Mouse (Mus musculus) intestine, embryonic 14.5 days (tissue): Measurements from ENCODE around the gene Sema4a. TPM values are rescaled to one million over a fixed set of nuclear protein-coding genes. Genes with fewer than 3 reads are reported as not detected.

Experiments
- ATAC-seq: fragments of 200-750 bp; cut with Nextera tagmentation; replicated peaks from 2 replicates; pipeline ENCODE4 v1.8.0; 2017; ENCODE audit warnings: low read depth, moderate number of reproducible peaks, moderate TSS enrichment, moderate library complexity; ENCODE audit not compliant: low FRiP score, low TSS enrichment
- DNase-seq: peaks from one replicate; pipeline ENCODE4 v3.0.0-alpha.2; 2018; ENCODE audit warnings: low spot score
- H3K27ac ChIP-seq: fragments of 300-500 bp; sonication (generic); 2 replicates; pipeline ENCODE4 v1.5.1; 2014; ENCODE audit warnings: low read depth, mild to moderate bottlenecking, control low read depth
- H3K27me3 ChIP-seq: fragments of 300-500 bp; sonication (generic); replicated peaks from 2 replicates; pipeline ENCODE4 v1.6.1; 2014; ENCODE audit warnings: low read length, control low read depth; ENCODE audit not compliant: control insufficient read depth, insufficient read depth
- H3K36me3 ChIP-seq: fragments of 300-500 bp; sonication (generic); 2 replicates; pipeline ENCODE4 v1.6.1; 2014; ENCODE audit warnings: low read length, control low read depth; ENCODE audit not compliant: control insufficient read depth, insufficient read depth
- H3K4me1 ChIP-seq: fragments of 300-500 bp; sonication (generic); replicated peaks from 2 replicates; pipeline ENCODE4 v1.6.1; 2014; ENCODE audit warnings: low read length, control low read depth, mixed read lengths; ENCODE audit not compliant: control insufficient read depth, insufficient read depth
- H3K4me2 ChIP-seq: fragments of 300-500 bp; sonication (generic); 2 replicates; pipeline ENCODE4 v1.6.1; 2014; ENCODE audit warnings: low read length
- H3K4me3 ChIP-seq: fragments of 300-500 bp; sonication (generic); 2 replicates; pipeline ENCODE4 v1.5.1; 2014; ENCODE audit warnings: low read depth, low read length, control low read depth, mixed read lengths
- H3K9ac ChIP-seq: fragments of 300-500 bp; sonication (generic); 2 replicates; pipeline ENCODE4 v1.6.1; 2014; ENCODE audit warnings: mild to moderate bottlenecking, low read length
- H3K9me3 ChIP-seq: fragments of 300-500 bp; sonication (generic); 2 replicates; pipeline ENCODE4 v1.6.1; 2016; ENCODE audit warnings: low read length, control low read depth; ENCODE audit not compliant: control insufficient read depth
- WGBS: fragments of 180-500 bp; shearing (Covaris S2); extraction: QIAGEN DNeasy Blood & Tissue Kit; methylation state at CpG from one replicate; pipeline ENCODE4 v1.1.7; 2014; 5-methylcytosine and 5-hydroxymethylcytosine counted together
- polyA plus RNA-seq: library from polyadenylated mRNA; unstranded; fragments of >200 nt; fragmentation: Nextera tagmentation; extraction: Ambion mirVana; gene quantifications from 2 replicates; pipeline ENCODE4 v1.2.1, GENCODE M21; 2014

Sema4a gene
- polyA plus RNA-seq, 1 experiment from 2014 or later = 13.3 TPM

DNA sequence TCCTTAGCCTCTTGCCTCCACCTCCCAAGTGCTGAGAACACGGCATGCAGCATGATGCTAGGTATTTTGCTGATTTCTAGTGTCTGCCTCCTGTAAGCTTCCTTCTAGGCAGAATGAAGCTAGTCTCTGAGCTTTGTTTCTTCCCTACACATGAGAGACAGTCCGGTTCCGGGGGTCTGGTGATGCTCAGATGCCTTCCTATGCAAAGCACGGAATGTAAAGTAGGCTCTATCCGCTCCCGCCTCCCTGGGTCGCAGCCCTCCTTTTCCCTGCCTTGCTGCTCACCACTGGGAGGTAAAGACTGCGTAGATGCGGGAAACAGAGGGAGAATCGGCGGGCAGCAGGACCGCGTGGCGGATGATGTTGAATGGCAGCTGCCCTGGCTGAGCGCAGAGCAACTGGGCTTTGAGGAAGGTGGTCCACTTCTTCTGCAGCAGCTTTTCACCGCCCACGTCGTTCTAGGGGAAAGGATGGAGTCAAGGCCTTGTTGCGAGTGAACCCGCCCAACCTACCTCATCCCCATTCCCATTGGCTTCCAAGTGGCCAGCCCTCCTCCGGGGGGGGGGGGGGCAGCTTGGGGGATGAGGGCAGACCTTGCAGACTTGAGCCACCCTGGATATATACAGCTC lies 11.5 kb downstream of the Sema4a start:
- peak overlapping the region; percentile 27 for H3K4me3 ChIP-seq
- no peaks in the 10 kb centered on the region for H3K27me3 ChIP-seq
- no peaks in the 10 kb centered on the region for H3K9me3 ChIP-seq
- peak overlapping the region; percentile 6 for H3K27ac ChIP-seq
- ATAC-seq (peak; percentile 37), DNase-seq (peak; percentile 74)
- 14% methylated on average over 21 of the region's 21 CpGs for WGBS
- H3K4me2 ChIP-seq = peak overlapping the region; percentile 43
- H3K4me1 ChIP-seq = peaks cover 23% of the 10 kb centered on the region
- H3K9ac ChIP-seq = peak overlapping the region; percentile 38
- H3K36me3 ChIP-seq = no peaks in the 10 kb centered on the region

DNA sequence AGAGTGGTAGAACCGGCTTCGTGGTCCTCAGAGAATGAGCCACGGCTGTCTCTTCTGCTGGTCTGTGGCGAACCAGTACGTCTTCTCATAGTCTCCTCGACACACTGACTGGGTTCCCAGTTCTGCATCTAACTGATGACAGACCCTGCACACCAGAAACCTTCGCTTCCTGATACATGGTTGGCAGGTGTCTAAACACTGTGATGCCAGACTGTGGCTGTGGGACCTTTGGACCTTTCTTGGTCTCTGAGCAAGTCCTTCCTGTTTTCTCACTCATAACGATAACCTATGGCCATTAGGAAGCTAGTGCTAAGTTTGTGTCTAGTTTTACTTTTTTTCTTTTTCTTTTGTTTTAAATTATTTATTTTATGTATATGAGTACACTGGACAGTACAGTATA lies 12.5 kb downstream of the Sema4a start:
- Histone ChIP-seq H3K36me3 (no peaks in the 10 kb centered on the region), H3K4me2 (no peak overlapping the region), H3K9ac (no peak overlapping the region), H3K9me3 (no peaks in the 10 kb centered on the region), H3K4me1 (peaks cover 23% of the 10 kb centered on the region), H3K27ac (no peak overlapping the region), H3K27me3 (no peaks in the 10 kb centered on the region), H3K4me3 (no peak overlapping the region)
- no peak for ATAC-seq
- no peak for DNase-seq
- 85% methylated on average over 8 of the region's 8 CpGs for WGBS

DNA sequence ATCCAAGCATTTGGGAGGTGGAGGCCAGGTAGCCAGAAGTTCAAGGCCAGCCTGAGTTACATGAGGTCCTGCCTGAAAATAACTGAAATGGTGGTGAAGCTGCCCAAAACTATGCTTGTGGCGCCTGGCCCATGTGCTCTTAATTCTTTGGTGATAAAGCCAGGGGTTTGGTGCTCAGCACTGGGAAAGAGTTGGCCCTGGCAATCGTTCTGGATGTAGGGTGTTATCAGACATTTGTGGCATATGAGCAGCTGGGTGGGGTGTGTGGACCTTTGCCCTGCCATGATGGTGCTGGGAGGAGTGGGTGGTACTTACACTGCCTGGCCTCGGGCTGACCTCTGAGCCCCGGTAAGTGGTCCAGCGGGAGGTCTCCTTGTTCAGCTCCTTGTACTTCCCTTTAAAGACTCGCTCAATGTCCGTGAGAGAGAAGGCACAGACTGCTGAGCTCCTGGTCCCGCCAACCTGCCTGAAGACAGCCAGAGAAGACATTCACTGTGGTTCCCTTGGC lies 13.3 kb downstream of the Sema4a start:
- no peak overlapping the region for H3K9ac ChIP-seq
- WGBS = 48% methylated on average over 8 of the region's 8 CpGs
- no peak for ATAC-seq
- no peak overlapping the region for H3K27ac ChIP-seq
- H3K4me3 ChIP-seq = no peak overlapping the region
- no peaks in the 10 kb centered on the region for H3K27me3 ChIP-seq
- no peaks in the 10 kb centered on the region for H3K9me3 ChIP-seq
- DNase-seq = no peak
- peaks cover 23% of the 10 kb centered on the region for H3K4me1 ChIP-seq
- no peak overlapping the region for H3K4me2 ChIP-seq
- no peaks in the 10 kb centered on the region for H3K36me3 ChIP-seq

DNA sequence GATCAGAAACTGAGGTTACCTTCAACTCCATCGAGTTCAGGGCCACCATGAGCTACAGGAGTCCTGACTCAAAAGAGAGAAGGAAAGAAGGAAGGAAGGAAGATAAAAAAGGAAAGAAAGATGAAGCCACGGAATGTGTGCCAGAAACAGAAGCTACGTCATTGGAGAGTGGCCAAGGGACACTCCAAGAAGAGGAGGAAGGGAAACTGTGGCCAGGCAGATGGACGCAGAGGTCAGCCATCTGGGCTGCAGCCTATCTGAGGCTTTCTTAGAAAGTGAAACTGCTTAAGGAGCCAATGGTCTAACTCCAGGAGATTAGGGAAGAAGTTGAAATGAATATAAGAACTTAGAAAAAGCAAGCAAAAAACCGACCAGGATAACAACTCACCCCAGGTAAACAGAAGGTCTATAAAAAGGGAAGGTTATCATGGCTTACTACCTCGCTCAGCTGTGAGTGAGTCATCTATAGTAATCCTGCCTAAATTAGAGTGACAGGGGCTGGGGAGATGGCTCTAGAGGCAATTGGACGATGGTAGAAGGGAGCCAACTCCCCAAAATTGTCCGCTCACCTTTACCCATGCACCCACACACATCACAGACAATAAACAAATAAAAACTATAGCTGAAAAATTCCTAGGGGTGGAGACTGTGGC lies 14.4 kb downstream of the Sema4a start:
- WGBS = 66% methylated on average over 8 of the region's 8 CpGs
- Histone ChIP-seq H3K27me3 (no peaks in the 10 kb centered on the region), H3K9ac (no peak overlapping the region), H3K4me1 (peaks cover 23% of the 10 kb centered on the region), H3K4me2 (no peak overlapping the region), H3K9me3 (no peaks in the 10 kb centered on the region), H3K4me3 (no peak overlapping the region), H3K36me3 (no peaks in the 10 kb centered on the region), H3K27ac (no peak overlapping the region; the same call in 1 of the 2 replicates)
- DNase-seq = no peak
- no peak for ATAC-seq

DNA sequence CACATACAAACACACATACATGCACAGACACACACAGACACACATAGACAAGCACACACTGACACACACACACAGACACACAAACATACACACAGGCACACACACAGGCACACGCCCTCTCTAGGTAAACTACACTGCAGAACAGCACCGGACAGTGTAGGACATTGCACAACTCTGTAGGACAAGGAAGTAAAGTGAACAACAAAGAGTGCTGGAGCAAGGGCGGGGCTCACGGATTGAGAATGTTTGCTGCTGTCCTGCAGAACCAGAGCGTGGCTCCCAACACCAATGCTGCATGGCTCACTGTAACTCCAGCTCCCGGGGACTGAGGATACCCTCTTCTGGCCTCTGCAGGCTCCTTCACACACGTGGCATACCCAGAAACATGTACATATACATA lies 18.1 kb downstream of the Sema4a start:
- no peak for DNase-seq
- no peaks in the 10 kb centered on the region for H3K27me3 ChIP-seq
- H3K4me1 ChIP-seq = peaks cover 3% of the 10 kb centered on the region
- H3K4me3 ChIP-seq = no peak overlapping the region
- H3K27ac ChIP-seq = no peak overlapping the region
- no peaks in the 10 kb centered on the region for H3K9me3 ChIP-seq
- H3K4me2 ChIP-seq = no peak overlapping the region
- peak; percentile 36; the same call in 1 of the 2 replicates for ATAC-seq
- H3K36me3 ChIP-seq = no peaks in the 10 kb centered on the region
- WGBS = 67% methylated on average over 7 of the region's 7 CpGs
- H3K9ac ChIP-seq = no peak overlapping the region

DNA sequence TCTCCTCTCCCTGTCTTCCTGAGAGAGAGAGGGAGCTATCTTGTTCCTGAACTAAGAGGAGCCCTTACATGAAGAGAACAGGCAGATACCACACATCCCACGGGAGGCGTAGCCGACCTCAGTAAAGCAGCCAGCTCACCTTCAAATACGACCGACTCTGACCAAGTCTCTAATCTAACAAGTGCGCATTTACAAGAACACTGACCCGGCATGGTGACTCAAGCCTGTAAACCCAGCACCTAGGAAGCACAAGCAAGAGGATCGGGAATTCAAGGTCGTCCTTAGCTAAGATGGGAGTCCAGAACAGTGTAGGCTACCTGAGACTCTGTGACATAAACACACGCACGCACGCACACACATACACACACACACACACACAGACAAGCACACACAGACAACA lies 18.5 kb downstream of the Sema4a start:
- DNase-seq (no peak), ATAC-seq (no peak)
- H3K36me3 ChIP-seq = no peaks in the 10 kb centered on the region
- no peaks in the 10 kb centered on the region for H3K27me3 ChIP-seq
- H3K4me3 ChIP-seq = no peak overlapping the region
- H3K4me1 ChIP-seq = no peaks in the 10 kb centered on the region; the same call in 1 of the 2 replicates
- H3K9me3 ChIP-seq = no peaks in the 10 kb centered on the region
- no peak overlapping the region for H3K27ac ChIP-seq
- H3K4me2 ChIP-seq = no peak overlapping the region
- 74% methylated on average over 12 of the region's 12 CpGs for WGBS
- H3K9ac ChIP-seq = no peak overlapping the region

DNA sequence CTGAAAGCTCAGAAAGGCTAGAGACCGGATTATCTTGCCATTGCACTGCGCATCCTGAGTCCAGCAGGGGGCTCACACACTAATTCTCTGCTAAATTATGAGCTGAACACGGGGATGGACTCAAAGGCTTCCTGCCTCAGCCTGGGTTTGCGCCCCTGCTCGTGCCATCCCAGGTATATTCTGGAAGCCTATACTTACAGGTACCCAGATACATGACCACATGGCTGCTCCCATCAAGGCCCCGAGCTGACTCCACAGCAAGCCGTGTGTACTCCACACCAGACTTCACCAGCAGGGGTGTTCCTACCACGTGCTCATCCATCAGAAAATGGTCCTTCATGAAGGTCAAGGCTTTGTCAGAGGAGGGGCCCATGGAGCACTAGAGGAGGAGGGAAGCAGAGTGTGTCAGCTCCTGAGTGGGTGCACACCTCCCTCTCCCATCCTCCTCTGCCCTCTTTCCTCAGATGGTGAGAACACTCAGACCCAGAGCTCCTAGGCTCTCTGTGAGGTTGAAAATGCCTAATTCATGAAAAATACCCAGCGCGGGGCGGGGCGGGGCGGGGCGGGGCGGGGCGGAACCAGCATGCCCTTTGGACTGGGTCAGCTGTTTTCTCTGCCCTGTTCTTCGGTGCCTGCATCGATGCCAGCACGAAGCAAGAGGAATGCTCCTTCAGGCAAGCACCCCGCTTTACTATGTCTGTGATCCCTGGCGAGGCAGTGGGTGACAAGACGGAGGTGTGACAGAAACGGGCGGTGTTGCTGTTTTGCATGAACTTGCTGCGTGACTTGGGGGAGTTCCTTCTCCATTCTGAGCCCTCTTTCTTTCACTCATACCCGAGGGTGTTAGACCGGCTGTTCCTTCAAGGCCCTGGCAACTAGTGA lies 20.2 kb downstream of the Sema4a start:
- H3K4me3 ChIP-seq = no peak overlapping the region
- WGBS = 22% methylated on average over 24 of the region's 27 CpGs
- DNase-seq = peak; percentile 73

DNA sequence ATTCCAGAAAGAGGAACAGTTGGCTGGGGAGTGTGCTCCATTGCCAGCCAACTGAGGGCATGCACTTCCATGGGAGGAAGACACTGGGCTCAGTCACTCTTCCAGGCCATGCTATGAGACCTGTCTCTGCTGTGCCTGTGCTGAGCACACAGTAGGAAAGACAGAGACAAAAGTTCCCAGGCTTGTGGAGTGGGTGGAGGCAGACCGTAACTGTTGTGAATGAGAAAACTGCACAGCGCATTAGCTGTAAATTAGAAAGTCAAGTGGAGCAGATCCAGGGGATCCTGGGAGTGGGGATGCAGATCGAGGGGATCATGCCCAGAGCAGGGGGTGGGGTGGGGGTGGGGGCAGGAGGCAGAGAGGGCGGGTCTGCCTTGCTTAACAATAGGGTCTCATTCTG lies 21.4 kb downstream of the Sema4a start:
- DNase-seq (no peak), ATAC-seq (no peak)
- peaks cover 6% of the 10 kb centered on the region; the same call in 1 of the 2 replicates for H3K4me1 ChIP-seq
- no peak overlapping the region for H3K9ac ChIP-seq
- 64% methylated on average over 4 of the region's 4 CpGs for WGBS
- H3K4me2 ChIP-seq = no peak overlapping the region
- H3K4me3 ChIP-seq = no peak overlapping the region
- H3K9me3 ChIP-seq = no peaks in the 10 kb centered on the region
- H3K27ac ChIP-seq = no peak overlapping the region
- H3K27me3 ChIP-seq = no peaks in the 10 kb centered on the region
- H3K36me3 ChIP-seq = no peaks in the 10 kb centered on the region

More for the DNA sequence above, 20.2 kb downstream of the Sema4a start:
- Histone ChIP-seq H3K9ac (no peak overlapping the region), H3K4me2 (peak overlapping the region; percentile 26), H3K4me1 (peaks cover 6% of the 10 kb centered on the region; the same call in 1 of the 2 replicates), H3K36me3 (no peaks in the 10 kb centered on the region), H3K27me3 (no peaks in the 10 kb centered on the region), H3K27ac (no peak overlapping the region), H3K9me3 (no peaks in the 10 kb centered on the region)
- 0 out of 2 replicates have a peak, but pooled peaks have one; percentile 9 for ATAC-seq
